Mouse (Mus musculus) forebrain, embryonic 16.5 days (tissue): ENCODE results near the gene Ncapg. TPM values are rescaled to one million over a fixed set of nuclear protein-coding genes. Genes with fewer than 3 reads are reported as not detected.
"Not testable (repeated sequence)": the region's sequence is repeated elsewhere in the genome, so short reads cannot be mapped to it uniquely, and the experiment has no call there.

Source experiments
- ATAC-seq: fragments of 200-750 bp; cut with Nextera tagmentation; 2 replicates; pipeline ENCODE4 v1.8.0; 2017; ENCODE audit warnings: mild to moderate bottlenecking, moderate library complexity
- H3K27ac ChIP-seq: fragments of 300-500 bp; sonication (generic); 2 replicates; pipeline ENCODE4 v1.5.1; 2014; ENCODE audit warnings: low read length, control low read depth
- H3K27me3 ChIP-seq: fragments of 300-500 bp; sonication (generic); replicated peaks from 2 replicates; pipeline ENCODE4 v1.6.1; 2014; ENCODE audit warnings: low read length; ENCODE audit not compliant: control insufficient read depth, insufficient read depth
- H3K36me3 ChIP-seq: fragments of 300-500 bp; sonication (generic); 2 replicates; pipeline ENCODE4 v1.6.1; 2014; ENCODE audit not compliant: control insufficient read depth, insufficient read depth
- H3K4me1 ChIP-seq: fragments of 300-500 bp; sonication (generic); replicated peaks from 2 replicates; pipeline ENCODE4 v1.6.1; 2014; ENCODE audit warnings: low read length; ENCODE audit not compliant: control insufficient read depth, insufficient read depth
- H3K4me2 ChIP-seq: fragments of 300-500 bp; sonication (generic); 2 replicates; pipeline ENCODE4 v1.6.1; 2014; ENCODE audit warnings: mild to moderate bottlenecking, low read length, control low read depth
- H3K4me3 ChIP-seq: fragments of 300-500 bp; sonication (generic); replicated peaks from 2 replicates; pipeline ENCODE4 v1.5.1; 2014; ENCODE audit warnings: mild to moderate bottlenecking, low read length, control low read depth
- H3K9ac ChIP-seq: fragments of 300-500 bp; sonication (generic); replicated peaks from 2 replicates; pipeline ENCODE4 v1.6.1; 2014; ENCODE audit warnings: low read depth, low read length, control low read depth
- H3K9me3 ChIP-seq: fragments of 300-500 bp; sonication (generic); 2 replicates; pipeline ENCODE4 v1.6.1; 2016; ENCODE audit warnings: low read length; ENCODE audit not compliant: control insufficient read depth
- WGBS: fragments of 180-500 bp; shearing (Covaris S2); extraction: QIAGEN DNeasy Blood & Tissue Kit; methylation state at CpG from one replicate; pipeline ENCODE4 v1.1.7; 2014; 5-methylcytosine and 5-hydroxymethylcytosine counted together
- polyA plus RNA-seq: library from polyadenylated mRNA; unstranded; fragments of >200 nt; fragmentation: Nextera tagmentation; extraction: Ambion mirVana; gene quantifications from 2 replicates; pipeline ENCODE4 v1.2.1, GENCODE M21; 2015

Ncapg gene
- 21.0 and 27.2 TPM in 2 replicates for polyA plus RNA-seq

DNA sequence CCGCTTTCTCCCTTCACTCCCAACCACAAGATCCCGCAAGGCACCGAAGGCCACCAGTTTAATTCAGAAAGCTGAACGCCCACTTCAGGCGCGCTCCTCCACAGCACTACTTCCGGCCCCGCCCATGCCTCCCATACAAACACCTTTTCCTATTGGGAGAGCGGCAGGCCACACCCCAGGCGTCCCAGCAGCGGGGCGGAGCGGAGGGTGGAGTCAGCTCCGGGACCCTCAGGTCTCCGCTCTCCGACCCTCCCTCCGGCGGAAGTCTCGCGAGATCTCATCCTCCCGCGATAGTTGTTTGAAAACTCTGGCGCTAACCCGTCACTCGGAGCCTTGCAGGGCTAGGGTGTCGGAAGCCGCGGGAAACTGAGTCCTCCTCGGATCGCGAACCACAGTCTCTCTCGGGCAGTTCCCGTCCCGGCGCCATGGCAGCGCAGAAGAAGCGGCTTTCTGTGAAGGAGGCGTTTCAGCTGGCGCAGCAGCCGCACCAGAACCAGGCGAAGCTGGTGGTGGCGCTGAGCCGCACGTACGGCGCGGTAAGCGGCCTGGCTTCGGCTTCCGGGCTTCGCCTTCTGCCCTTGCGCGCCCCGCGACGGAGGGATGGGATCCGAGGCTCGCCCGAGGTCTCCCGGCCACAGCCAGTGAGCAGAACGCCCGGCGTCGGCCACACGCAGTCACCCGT is at the start of gene Ncapg:
Gene Ncapg (plus strand): TSS at position 322 of the 682 bp plus-strand sequence.
- no peaks in the 10 kb centered on the region for H3K9me3 ChIP-seq
- peak; percentile 100 for ATAC-seq
- H3K27ac ChIP-seq, result peak within 1 kb of the TSS; percentile 83
- peak within 1 kb of the TSS; percentile 92 for H3K4me3 ChIP-seq
- H3K4me1 ChIP-seq, result peaks cover 9% of the 10 kb centered on the region
- no peaks in the 10 kb centered on the region for H3K36me3 ChIP-seq
- H3K9ac ChIP-seq, result peak within 1 kb of the TSS; percentile 80
- no peaks in the 10 kb centered on the region for H3K27me3 ChIP-seq
- H3K4me2 ChIP-seq, result peak within 1 kb of the TSS; percentile 95
- WGBS, result under 1% methylated on average over 66 of the region's 66 CpGs

DNA sequence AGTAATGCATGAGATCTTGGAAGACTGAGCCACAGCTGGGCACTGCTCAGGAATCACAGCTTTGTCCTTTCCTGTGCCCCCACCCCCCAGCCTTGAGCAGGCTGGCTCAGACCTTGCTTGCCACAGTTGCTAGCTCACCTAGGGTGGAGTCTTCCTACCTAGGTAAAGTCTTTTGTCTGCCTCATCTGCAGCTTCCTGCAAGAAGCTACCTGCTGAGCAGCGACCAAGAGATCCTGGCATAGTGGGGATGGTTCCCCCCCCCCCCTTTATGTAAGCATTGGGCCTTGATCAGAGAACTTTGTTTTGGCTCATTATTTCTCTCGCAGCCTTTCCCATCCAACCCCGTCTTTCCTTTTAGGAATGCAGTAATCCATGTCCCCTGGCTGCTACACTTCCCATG is 48.2 kb upstream of the Ncapg start:
- 0 out of 2 replicates have a peak, but pooled peaks cover 7% of the 10 kb centered on the region for H3K9me3 ChIP-seq
- no peak overlapping the region for H3K9ac ChIP-seq
- no peak overlapping the region for H3K4me2 ChIP-seq
- H3K4me1 ChIP-seq, result no peaks in the 10 kb centered on the region
- H3K4me3 ChIP-seq, result no peak overlapping the region
- H3K27ac ChIP-seq, result no peak overlapping the region
- no peak for ATAC-seq
- H3K36me3 ChIP-seq, result no peaks in the 10 kb centered on the region
- WGBS, result 21% methylated on average over 3 of the region's 3 CpGs
- no peaks in the 10 kb centered on the region for H3K27me3 ChIP-seq

DNA sequence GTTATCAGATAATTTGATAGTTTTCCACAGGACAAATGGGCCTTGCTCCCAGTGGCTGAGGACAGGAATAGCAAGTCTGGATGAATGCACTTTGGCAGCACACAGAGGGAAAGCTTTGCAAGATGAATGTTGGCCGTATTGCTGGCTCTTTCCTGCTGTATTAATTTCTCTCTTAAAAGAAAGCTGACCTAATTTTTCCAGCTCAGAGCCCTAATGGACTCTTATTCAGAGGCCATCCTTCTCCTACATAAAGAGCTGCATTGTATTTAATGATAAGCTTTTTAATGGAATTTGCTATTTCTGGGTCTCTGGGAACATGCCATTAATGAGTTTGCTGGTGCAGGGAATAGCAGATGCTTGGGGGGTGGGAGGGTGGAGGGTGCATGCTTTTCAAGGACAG is 41.9 kb upstream of the Ncapg start:
- peak; percentile 93 for ATAC-seq
- no peaks in the 10 kb centered on the region for H3K27me3 ChIP-seq
- no peak overlapping the region for H3K4me2 ChIP-seq
- no peak overlapping the region for H3K9ac ChIP-seq
- H3K36me3 ChIP-seq, result no peaks in the 10 kb centered on the region
- peaks cover 4% of the 10 kb centered on the region; the same call in 1 of the 2 replicates for H3K4me1 ChIP-seq
- 0% methylated on average over 1 of the region's 1 CpGs for WGBS
- 0 out of 2 replicates have a peak, but pooled peaks cover 7% of the 10 kb centered on the region for H3K9me3 ChIP-seq
- H3K4me3 ChIP-seq, result no peak overlapping the region
- H3K27ac ChIP-seq, result no peak overlapping the region

DNA sequence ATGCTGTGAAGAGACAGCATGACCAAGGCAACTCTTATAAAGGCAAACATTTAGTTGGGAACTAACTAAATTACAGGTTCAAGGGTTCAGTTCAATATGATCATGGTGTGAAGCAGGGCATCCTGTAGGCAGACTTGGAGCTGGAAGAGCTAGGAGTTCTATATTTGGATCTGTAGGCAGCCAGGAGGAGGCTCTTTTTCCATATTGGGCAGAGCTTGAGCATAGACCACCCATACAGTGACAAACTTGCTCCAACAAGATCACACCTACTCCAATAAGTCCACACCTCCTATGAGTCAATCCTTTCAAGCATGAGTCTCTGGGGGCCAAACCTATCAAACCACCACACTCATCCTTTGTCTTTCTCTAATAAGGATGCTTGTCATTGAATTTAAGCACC is 40.2 kb upstream of the Ncapg start:
- Histone ChIP-seq H3K9ac (no peak overlapping the region), H3K9me3 (0 out of 2 replicates have a peak, but pooled peaks cover 3% of the 10 kb centered on the region), H3K4me1 (peaks cover 4% of the 10 kb centered on the region; the same call in 1 of the 2 replicates), H3K4me3 (no peak overlapping the region), H3K27me3 (no peaks in the 10 kb centered on the region), H3K4me2 (no peak overlapping the region), H3K36me3 (no peaks in the 10 kb centered on the region), H3K27ac (no peak overlapping the region)
- ATAC-seq, result no peak

DNA sequence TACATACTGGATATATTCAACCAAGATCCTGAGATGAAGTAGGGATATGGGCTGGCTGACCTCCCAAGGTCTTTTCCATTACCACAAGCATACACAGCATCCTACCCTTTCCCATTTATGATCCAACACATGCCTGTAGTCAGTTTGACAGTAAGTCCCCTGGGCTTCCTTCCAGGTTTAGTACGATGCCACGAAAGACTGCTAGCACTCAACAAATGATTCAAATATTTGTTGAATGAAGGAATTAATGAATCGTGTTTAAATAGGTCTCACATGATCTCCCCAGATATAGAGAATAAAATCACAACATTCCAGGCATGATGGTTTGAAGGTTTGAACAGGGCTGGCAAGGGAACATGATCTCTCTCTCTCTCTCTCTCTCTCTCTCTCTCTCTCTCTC is 31.3 kb upstream of the Ncapg start:
- WGBS, result 12% methylated on average over 3 of the region's 3 CpGs
- no peak overlapping the region for H3K27ac ChIP-seq
- H3K4me2 ChIP-seq, result peak overlapping the region; percentile 98
- H3K9ac ChIP-seq, result no peak overlapping the region
- no peaks in the 10 kb centered on the region for H3K9me3 ChIP-seq
- no peaks in the 10 kb centered on the region for H3K27me3 ChIP-seq
- H3K4me1 ChIP-seq, result peaks cover 10% of the 10 kb centered on the region
- H3K36me3 ChIP-seq, result no peaks in the 10 kb centered on the region
- no peak for ATAC-seq
- no peak overlapping the region; the same call in 1 of the 2 replicates for H3K4me3 ChIP-seq

DNA sequence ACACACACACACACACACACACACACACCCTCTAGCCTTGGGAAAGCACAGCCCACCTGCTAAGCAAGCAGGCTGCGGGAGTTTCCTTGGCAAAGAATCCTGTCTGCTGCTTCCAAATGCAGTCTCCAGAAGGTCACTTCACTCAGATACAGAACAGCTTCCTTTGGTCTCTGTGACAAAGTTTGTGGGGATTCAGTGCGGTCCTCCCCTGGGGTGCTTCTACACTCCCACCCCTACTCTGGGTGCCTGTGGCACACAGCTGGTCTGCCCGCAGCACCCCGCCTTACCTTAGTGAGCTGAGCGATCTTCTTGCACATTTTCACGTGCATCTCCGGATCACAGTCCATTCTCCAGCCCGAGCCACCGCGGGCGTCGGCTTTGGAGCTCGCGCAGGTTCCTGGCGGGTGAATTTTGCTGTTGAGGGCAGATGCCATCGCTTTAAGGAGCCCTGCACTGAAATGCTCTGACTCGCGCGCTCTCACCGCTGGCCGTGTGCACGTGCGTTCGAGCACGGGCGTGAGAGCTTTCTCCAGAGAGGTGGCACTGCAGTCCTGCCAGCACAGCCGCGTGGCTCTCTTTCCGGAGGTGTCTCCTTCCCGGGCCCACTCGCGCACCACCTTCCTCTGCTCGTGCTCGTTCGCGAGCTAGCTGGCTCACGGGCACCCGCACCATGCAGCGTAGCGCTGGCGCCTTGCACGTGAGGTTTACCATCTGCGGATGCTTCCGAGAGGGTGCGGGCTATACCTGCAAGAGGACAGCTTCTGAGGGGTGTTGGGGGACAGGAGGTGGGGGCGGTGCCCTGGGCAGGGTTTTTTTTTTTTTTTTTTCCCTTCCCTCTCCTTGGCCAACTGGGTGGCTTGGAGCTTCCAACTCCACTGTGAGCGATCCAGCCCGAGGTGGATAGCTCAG is 30.7 kb upstream of the Ncapg start, which contains the start of gene Fam184b:
Gene Fam184b (minus strand): TSS at position 809 of the 909 bp plus-strand sequence.
- no peaks in the 10 kb centered on the region for H3K36me3 ChIP-seq
- peaks cover 10% of the 10 kb centered on the region for H3K4me1 ChIP-seq
- no peaks in the 10 kb centered on the region for H3K9me3 ChIP-seq
- peak within 1 kb of the TSS; percentile 74 for H3K4me3 ChIP-seq
- peak within 1 kb of the TSS; percentile 98 for H3K4me2 ChIP-seq
- H3K27ac ChIP-seq, result peak within 1 kb of the TSS; percentile 53
- peak within 1 kb of the TSS; percentile 76 for H3K9ac ChIP-seq
- no peaks in the 10 kb centered on the region for H3K27me3 ChIP-seq
- ATAC-seq, result peak; percentile 97
- WGBS, result under 1% methylated on average over 48 of the region's 48 CpGs

DNA sequence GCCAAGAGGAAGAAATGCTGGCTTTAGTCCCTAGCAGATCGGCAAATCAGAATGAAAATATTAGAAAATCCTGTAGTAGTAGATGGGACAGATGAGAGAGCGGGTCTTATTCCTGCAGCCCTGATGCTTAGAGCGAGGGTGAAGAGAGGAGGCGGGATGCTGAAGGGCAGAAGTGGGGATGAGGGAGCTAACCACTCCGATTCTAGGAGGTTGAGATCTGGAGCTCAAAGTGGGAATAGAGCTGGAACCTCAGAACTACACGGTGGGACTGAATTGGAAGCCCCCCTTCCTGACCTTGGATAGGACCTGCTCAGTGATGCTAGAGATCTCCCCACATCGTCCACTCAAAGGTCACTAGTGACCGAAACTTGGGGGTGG is 30.0 kb upstream of the Ncapg start:
- Histone ChIP-seq H3K9ac (peak overlapping the region; percentile 76), H3K4me2 (peak overlapping the region; percentile 98), H3K4me3 (peak overlapping the region; percentile 74), H3K27me3 (no peaks in the 10 kb centered on the region), H3K4me1 (peaks cover 10% of the 10 kb centered on the region), H3K27ac (no peak overlapping the region), H3K9me3 (no peaks in the 10 kb centered on the region), H3K36me3 (no peaks in the 10 kb centered on the region)
- WGBS, result 1% methylated on average over 8 of the region's 8 CpGs
- peak; percentile 41 for ATAC-seq

DNA sequence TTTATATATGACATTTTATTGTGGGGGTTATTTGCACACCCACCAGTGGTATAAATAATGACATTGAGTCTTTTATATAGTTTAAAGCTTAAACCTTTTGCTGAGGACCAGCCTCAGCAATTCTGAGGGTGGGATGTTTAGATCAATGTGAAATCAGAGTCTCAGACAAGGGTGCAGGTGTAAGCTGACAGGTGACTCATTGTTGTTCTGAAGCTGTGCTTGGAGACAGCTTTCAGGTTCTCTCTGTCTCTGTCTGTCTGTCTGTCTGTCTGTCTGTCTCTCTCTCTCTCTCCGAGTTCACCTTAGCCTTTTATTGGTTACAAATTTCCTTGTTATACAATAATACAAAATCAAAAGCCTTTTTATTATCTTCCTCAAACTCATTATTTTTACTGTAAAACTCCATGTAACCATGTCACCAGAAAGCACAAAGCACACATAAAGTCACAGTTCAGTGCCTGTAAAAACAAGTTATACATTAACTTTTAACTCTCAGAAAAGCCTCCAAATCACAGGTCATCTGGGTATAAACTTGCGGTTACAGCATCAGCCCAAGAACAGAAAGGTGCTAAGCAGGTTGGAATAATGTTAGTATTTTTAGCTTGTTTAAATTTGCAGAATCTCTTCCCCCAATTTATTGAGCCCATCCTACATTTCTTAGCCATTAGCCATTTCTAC is 18.6 kb upstream of the Ncapg start:
- no peak for ATAC-seq
- no peaks in the 10 kb centered on the region for H3K27me3 ChIP-seq
- WGBS, result 93% methylated on average over 2 of the region's 2 CpGs
- no peak overlapping the region for H3K4me2 ChIP-seq
- H3K27ac ChIP-seq, result no peak overlapping the region
- no peaks in the 10 kb centered on the region for H3K36me3 ChIP-seq
- H3K4me3 ChIP-seq, result no peak overlapping the region
- no peaks in the 10 kb centered on the region for H3K9me3 ChIP-seq
- H3K4me1 ChIP-seq, result no peaks in the 10 kb centered on the region
- no peak overlapping the region for H3K9ac ChIP-seq

DNA sequence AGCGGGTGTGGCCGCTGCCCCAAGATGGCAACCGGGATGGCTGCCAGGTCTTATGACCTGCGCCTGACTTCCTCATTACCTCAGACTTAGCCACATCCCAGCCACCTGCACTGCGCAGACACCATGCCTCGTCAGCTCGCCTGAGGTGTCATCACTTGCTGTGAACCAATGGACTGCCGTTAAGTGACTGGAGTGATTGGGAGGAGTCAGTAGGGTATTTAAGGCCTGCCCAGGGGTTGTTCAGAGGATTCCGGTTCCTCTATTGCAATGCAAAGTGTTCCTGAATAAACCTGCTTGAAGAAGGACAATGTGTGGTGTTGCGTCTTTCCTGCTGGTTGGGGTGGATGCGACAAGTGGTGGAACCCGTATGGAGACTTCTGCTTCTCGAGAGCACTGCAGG is 11.3 kb upstream of the Ncapg start:
- not testable (repeated sequence) for H3K36me3 ChIP-seq, ATAC-seq, H3K4me3 ChIP-seq, H3K27me3 ChIP-seq, H3K4me1 ChIP-seq, H3K27ac ChIP-seq, H3K4me2 ChIP-seq, H3K9me3 ChIP-seq, H3K9ac ChIP-seq
- WGBS, result 95% methylated on average over 13 of the region's 13 CpGs
